Mouse (Mus musculus) gonadal fat pad, adult 2 months (tissue): ENCODE data around the gene Agps. TPM values are rescaled to one million over a fixed set of nuclear protein-coding genes. Genes with fewer than 3 reads are reported as not detected.

ENCODE experiments used
- polyA plus RNA-seq: library from polyadenylated mRNA; depleted of rRNA; stranded (reverse); fragments of >200 nt; gene quantifications from 2 replicates; pipeline ENCODE4 v1.2.3, GENCODE M21; 2012; rRNA removed

Agps gene
- polyA plus RNA-seq, 1 experiment, result 6.1 TPM

Other genes starting within 250 kb of the Agps start
- gene Hnrnpa3, start 172.9 kb upstream of the Agps start, polyA plus RNA-seq, result 28.6 and 44.9 TPM in 2 replicates
- 50.0 and 57.4 TPM in 2 replicates for gene Nfe2l2, start 127.5 kb upstream of the Agps start, polyA plus RNA-seq
- 11.4 and 12.7 TPM in 2 replicates for gene Ttc30b, start 106.4 kb downstream of the Agps start, polyA plus RNA-seq
- gene Ttc30a2, start 146.0 kb downstream of the Agps start, polyA plus RNA-seq, result 0.44 and 0.63 TPM in 2 replicates
- gene Ttc30a1, start 149.8 kb downstream of the Agps start, polyA plus RNA-seq, result 4.2 and 4.4 TPM in 2 replicates